Mouse (Mus musculus) heart, postnatal 0 days (tissue): Measurements from ENCODE around the gene Tbxas1.

Experiments
- CTCF ChIP-seq: IDR thresholded peaks from 2 replicates; pipeline ENCODE4 v1.5.1; 2016; ENCODE audit warnings: antibody characterized with exemption, control low read depth, low read depth
- EP300 ChIP-seq: IDR thresholded peaks from 2 replicates; pipeline ENCODE4 v1.6.1; 2016; ENCODE audit warnings: antibody characterized with exemption, low read depth

DNA sequence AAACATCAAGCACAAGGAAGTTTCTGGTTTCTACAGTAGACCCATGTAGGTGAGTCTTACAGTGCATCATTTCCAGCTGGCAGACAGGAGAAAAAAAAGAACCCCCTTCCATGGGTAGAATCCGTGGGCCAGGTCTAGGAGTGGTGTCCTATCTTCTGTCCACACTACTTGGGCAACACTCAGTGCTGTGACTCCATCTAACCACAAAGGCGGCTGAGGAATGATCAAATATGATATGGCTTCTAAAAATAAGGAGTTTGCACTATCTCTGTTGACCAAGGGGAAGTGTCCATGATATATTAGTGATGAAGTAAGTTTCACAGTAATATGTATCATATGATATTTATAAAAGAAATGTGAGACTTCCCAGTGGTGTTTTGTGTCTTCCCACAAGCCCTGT, 16.8 kb downstream of the Tbxas1 start:
- TF ChIP-seq CTCF (no peak), EP300 (no peak)
